17 mouse cellular contexts compared by ENCODE assay signal in genomic region chr17:27783567-27783966, GRCm38 (mm10). TPM values are rescaled to one million over a fixed set of nuclear protein-coding genes. Genes with fewer than 3 reads are reported as not detected.
DNase-seq lines count a peak whose midpoint lies in the region; ATAC-seq and TF ChIP-seq lines count a peak whose summit lies in the region.
"Had no signal": no experiment of that assay in that cellular context is flagged by ENCODE, and none has a peak within 500 bp of the region (broad histone marks: within the 10 kb centered on the region; RNA-seq: fewer than 3 reads in every experiment).

No protein-coding gene starts in this region.

- WGBS in kidney, postnatal 0 days, result 71% methylated on average over 4 of the region's 4 CpGs

- no peak overlapping the region for H3K9ac ChIP-seq in kidney, postnatal 0 days (ENCODE audit: low read depth, low read length)
- H3K9ac ChIP-seq: embryonic facial prominence, embryonic 13.5 days; forebrain, embryonic 15.5 days; heart, embryonic 13.5 days; hindbrain, embryonic 14.5 days; neural tube, embryonic 12.5 days had no signal

- 0 out of 2 replicates have a peak, but pooled peaks cover 5% of the 10 kb centered on the region for H3K36me3 ChIP-seq in kidney, postnatal 0 days (ENCODE audit: insufficient read depth, low read length)

- H3K4me3 ChIP-seq in kidney, postnatal 0 days (replicated peaks; ENCODE audit: low read depth, low read length), result no peak overlapping the region
- H3K4me3 ChIP-seq: embryonic facial prominence, embryonic 13.5 days; forebrain, embryonic 15.5 days; heart, embryonic 13.5 days; midbrain, embryonic 10.5 days; neural tube, embryonic 12.5 days had no signal

- peak; percentile 20; the same call in 1 of the 2 replicates for TF ChIP-seq CTCF in kidney, postnatal 0 days (IDR thresholded peaks at IDR 0.05; ENCODE audit: low read depth)

- H3K27me3 ChIP-seq in kidney, postnatal 0 days (ENCODE audit: insufficient read depth, low read length), result no peaks in the 10 kb centered on the region
- H3K27me3 ChIP-seq: embryonic facial prominence, embryonic 13.5 days; forebrain, embryonic 15.5 days; heart, embryonic 13.5 days; neural tube, embryonic 12.5 days had no signal

- no peaks in the 10 kb centered on the region for H3K9me3 ChIP-seq in kidney, postnatal 0 days (replicated peaks; ENCODE audit: low read length)
- H3K9me3 ChIP-seq: embryonic facial prominence, embryonic 13.5 days; forebrain, embryonic 15.5 days; heart, embryonic 13.5 days; midbrain, embryonic 10.5 days; neural tube, embryonic 12.5 days had no signal

- no peaks in the 10 kb centered on the region for H3K4me1 ChIP-seq in kidney, postnatal 0 days (replicated peaks; ENCODE audit: insufficient read depth, low read length)
- H3K4me1 ChIP-seq: forebrain, embryonic 15.5 days; neural tube, embryonic 12.5 days had no signal

- no peak for ATAC-seq in CD4-positive, CD25-positive, alpha-beta regulatory T cell, adult 4 months
- ATAC-seq in kidney, postnatal 0 days (replicated peaks; ENCODE audit: low FRiP score, low read depth), result no peak
- ATAC-seq in megakaryocyte progenitor cell, adult 5-6 weeks (replicated peaks; ENCODE audit: poor library complexity), result no peak
- ATAC-seq: forebrain, embryonic 15.5 days had no signal

- H3K4me2 ChIP-seq in kidney, postnatal 0 days (ENCODE audit: low read length), result no peak overlapping the region
- H3K4me2 ChIP-seq: embryonic facial prominence, embryonic 13.5 days; forebrain, embryonic 15.5 days; heart, embryonic 13.5 days; hindbrain, embryonic 14.5 days; neural tube, embryonic 12.5 days had no signal

- peak; percentile 26 for DNase-seq in CD4-positive, CD25-positive, alpha-beta regulatory T cell, adult 2 months (ENCODE audit: low read depth, low spot score)
- DNase-seq in kidney, postnatal 0 days (ENCODE audit: low spot score), result no peak
- no peak for DNase-seq in kidney, postnatal 25 days
- peak; percentile 26 for DNase-seq in 3T3-L1 (ENCODE audit: low read depth, low spot score)
- peak; percentile 85 for DNase-seq in ZHBTc4 (ENCODE audit: low read depth, low spot score)
- DNase-seq in thymus, postnatal 36 days, result no peak
- DNase-seq: cerebellum, postnatal 25 days; kidney, postnatal 14 days; thymus, adult 18-20 months had no signal

- H3K27ac ChIP-seq in kidney, postnatal 0 days, result no peak overlapping the region
- H3K27ac ChIP-seq: embryonic facial prominence, embryonic 13.5 days; forebrain, embryonic 15.5 days; heart, embryonic 13.5 days; hindbrain, embryonic 14.5 days; midbrain, embryonic 10.5 days; neural tube, embryonic 12.5 days had no signal

RNA-seq across cellular contexts. Expression of gene D17Wsu92e, which starts 36.9 kb away (rescaled TPM):
- polyA plus RNA-seq in CD4-positive, CD25-positive, alpha-beta regulatory T cell, adult 4 months (2017; shearing (Covaris generic)), result 10 to 100 TPM; 14.6 to 14.9 TPM
- 19.6 and 20.4 TPM in 2 replicates for polyA plus RNA-seq in kidney, postnatal 0 days (2015; fragmentation: Nextera tagmentation; extraction: Ambion mirVana)
- total RNA-seq in megakaryocyte progenitor cell, adult 5-6 weeks (2015), result 27.6 and 32.4 TPM in 2 replicates
- total RNA-seq in megakaryocyte progenitor cell, adult 5-6 weeks (2017), result 46.4 and 57.5 TPM in 2 replicates

RNA-seq across cellular contexts. Expression of gene Snrpc, which starts 54.4 kb away (rescaled TPM):
- polyA plus RNA-seq in CD4-positive, CD25-positive, alpha-beta regulatory T cell, adult 4 months (2017; shearing (Covaris generic)), result 10 to 100 TPM; 84.0 to 86.8 TPM
- 258 and 263 TPM in 2 replicates for polyA plus RNA-seq in kidney, postnatal 0 days (2015; fragmentation: Nextera tagmentation; extraction: Ambion mirVana)
- total RNA-seq in megakaryocyte progenitor cell, adult 5-6 weeks (2015), result 147 and 154 TPM in 2 replicates
- 128 and 132 TPM in 2 replicates for total RNA-seq in megakaryocyte progenitor cell, adult 5-6 weeks (2017)

RNA-seq across cellular contexts. Expression of gene Spdef, which starts 54.8 kb away (rescaled TPM):
- not detected for polyA plus RNA-seq in CD4-positive, CD25-positive, alpha-beta regulatory T cell, adult 4 months (2017; shearing (Covaris generic))
- 0.26 and 0.30 TPM in 2 replicates for polyA plus RNA-seq in kidney, postnatal 0 days (2015; fragmentation: Nextera tagmentation; extraction: Ambion mirVana)
- not detected in 2 replicates for total RNA-seq in megakaryocyte progenitor cell, adult 5-6 weeks (2015)
- not detected in 2 replicates for total RNA-seq in megakaryocyte progenitor cell, adult 5-6 weeks (2017)
- polyA plus RNA-seq: embryonic facial prominence, embryonic 13.5 days had no signal

Comparison
In these comparisons a context has a peak if more than half of its experiments do, and no peak if none do; other contexts are left out.
1. DNase-seq: peak in CD4-positive, CD25-positive, alpha-beta regulatory T cell, adult 2 months (single experiment), 3T3-L1 (single experiment) and ZHBTc4 (single experiment); none in kidney, postnatal 0 days (single experiment), kidney, postnatal 25 days (0 of 2) and thymus, postnatal 36 days (0 of 2).